In genomic region chr2:28722419-28722818, GRCm38 (mm10) we compare ENCODE assay signal across 31 mouse cellular contexts. TPM values are rescaled to one million over a fixed set of nuclear protein-coding genes. Genes with fewer than 3 reads are reported as not detected.
"Had no signal": no experiment of that assay in that cellular context is flagged by ENCODE, and none has a peak within 500 bp of the region (broad histone marks: within the 10 kb centered on the region; RNA-seq: fewer than 3 reads in every experiment).

No protein-coding gene starts in this region.

- H3K4me3 ChIP-seq: embryonic facial prominence, embryonic 10.5 days; embryonic facial prominence, embryonic 12.5 days; embryonic facial prominence, embryonic 13.5 days; embryonic facial prominence, embryonic 15.5 days; erythroblast, embryonic 14.5 days; forebrain, embryonic 12.5 days; forebrain, embryonic 13.5 days; forebrain, embryonic 15.5 days; gastrocnemius, adult 2 months; heart, adult 2 months had no signal

- H3K36me3 ChIP-seq: embryonic facial prominence, embryonic 10.5 days; embryonic facial prominence, embryonic 12.5 days; embryonic facial prominence, embryonic 13.5 days; embryonic facial prominence, embryonic 15.5 days; forebrain, embryonic 12.5 days; forebrain, embryonic 15.5 days had no signal

- H3K9me3 ChIP-seq: embryonic facial prominence, embryonic 10.5 days; embryonic facial prominence, embryonic 12.5 days; embryonic facial prominence, embryonic 13.5 days; embryonic facial prominence, embryonic 15.5 days; forebrain, embryonic 12.5 days; forebrain, embryonic 13.5 days; forebrain, embryonic 15.5 days had no signal

- H3K27ac ChIP-seq: embryonic facial prominence, embryonic 10.5 days; embryonic facial prominence, embryonic 12.5 days; embryonic facial prominence, embryonic 13.5 days; embryonic facial prominence, embryonic 15.5 days; forebrain, embryonic 12.5 days; forebrain, embryonic 13.5 days; forebrain, embryonic 15.5 days; gastrocnemius, adult 2 months; heart, adult 2 months had no signal

- H3K9ac ChIP-seq: embryonic facial prominence, embryonic 12.5 days; embryonic facial prominence, embryonic 13.5 days; embryonic facial prominence, embryonic 15.5 days; forebrain, embryonic 12.5 days; forebrain, embryonic 13.5 days; forebrain, embryonic 15.5 days; forebrain, postnatal 0 days had no signal

- H3K4me2 ChIP-seq: embryonic facial prominence, embryonic 12.5 days; embryonic facial prominence, embryonic 13.5 days; embryonic facial prominence, embryonic 15.5 days; forebrain, embryonic 12.5 days; forebrain, embryonic 13.5 days; forebrain, embryonic 15.5 days had no signal

- H3K27me3 ChIP-seq: embryonic facial prominence, embryonic 12.5 days; embryonic facial prominence, embryonic 13.5 days; embryonic facial prominence, embryonic 15.5 days; forebrain, embryonic 15.5 days had no signal

- DNase-seq: cerebellum, adult 8-10 months; cerebellum, adult 9-10 months; cerebellum, adult 9-11 months; cerebellum, postnatal 10 days; cerebellum, postnatal 14 days; cerebellum, postnatal 25 days; cerebellum, postnatal 36 days; embryo, embryonic 11 days; forebrain, postnatal 0 days; gastrocnemius, adult 2 months; gastrocnemius, postnatal 10 days; gastrocnemius, postnatal 14 days; gastrocnemius, postnatal 25 days; gastrocnemius, postnatal 36 days; heart, adult 11 months; heart, adult 18-20 months; heart, adult 2 months had no signal

- ATAC-seq: forebrain, embryonic 13.5 days; forebrain, embryonic 14.5 days; forebrain, embryonic 15.5 days; forebrain, embryonic 16.5 days; forebrain, postnatal 0 days had no signal

RNA-seq across cellular contexts. Expression of gene Ak8, which starts 22.5 kb away (rescaled TPM):
- total RNA-seq: gastrocnemius, adult 18-20 months; gastrocnemius, adult 2 months; gastrocnemius, adult 8-10 months; gastrocnemius, postnatal 10 days; gastrocnemius, postnatal 14 days; gastrocnemius, postnatal 36 days; granulocyte monocyte progenitor cell, adult 5-6 weeks; heart, adult 18-20 months; heart, adult 2 months had no signal
- polyA plus RNA-seq: erythroblast, embryonic 14.5 days had no signal

RNA-seq across cellular contexts. Expression of gene Spaca9, which starts 22.9 kb away (rescaled TPM):
- total RNA-seq: forebrain, postnatal 0 days; gastrocnemius, adult 18-20 months; gastrocnemius, adult 2 months; gastrocnemius, adult 8-10 months; gastrocnemius, postnatal 10 days; gastrocnemius, postnatal 14 days; gastrocnemius, postnatal 25 days; gastrocnemius, postnatal 36 days; heart, adult 18-20 months; heart, adult 2 months; heart, adult 8-10 months had no signal
- polyA plus RNA-seq: erythroblast, embryonic 14.5 days had no signal
